Mouse (Mus musculus): ENCODE results near the gene Cyp19a1.

GRCm38 (mm10) chr9:54270889-54271288, 3.0 kb upstream of the Cyp19a1 start:
- TF ChIP-seq POLR2A (IDR thresholded peaks at IDR 0.05; ENCODE audit: extremely low read depth, insufficient read depth, low read length) = no peak
- TF ChIP-seq CTCF (IDR thresholded peaks at IDR 0.05; ENCODE audit: extremely low read depth, insufficient read depth, low read length) = no peak

All from cortical plate, adult 2 months (tissue).